Mouse (Mus musculus) stomach, embryonic 15.5 days (tissue): ENCODE data around the gene Rnf167. TPM values are rescaled to one million over a fixed set of nuclear protein-coding genes. Genes with fewer than 3 reads are reported as not detected.

Experiments
- polyA plus RNA-seq: library from polyadenylated mRNA; unstranded; fragments of >200 nt; fragmentation: Nextera tagmentation; extraction: Ambion mirVana; gene quantifications from 2 replicates; pipeline ENCODE4 v1.2.1, GENCODE M21; 2015

The Rnf167 gene
- polyA plus RNA-seq, 1 experiment from 2014 or later, result 97.2 TPM

Other genes starting within 250 kb of the Rnf167 start
- 31.5 and 33.8 TPM in 2 replicates for gene Pelp1, start 237.2 kb upstream of the Rnf167 start, polyA plus RNA-seq
- gene Arrb2, start 214.6 kb upstream of the Rnf167 start, polyA plus RNA-seq, result 15.0 and 19.4 TPM in 2 replicates
- 36.1 and 40.6 TPM in 2 replicates for gene Med11, start 195.3 kb upstream of the Rnf167 start, polyA plus RNA-seq
- gene Zmynd15, start 187.8 kb upstream of the Rnf167 start, polyA plus RNA-seq, result 0.73 and 0.75 TPM in 2 replicates
- gene Cxcl16, start 187.3 kb upstream of the Rnf167 start, polyA plus RNA-seq, result 7.3 and 8.8 TPM in 2 replicates
- 65.0 and 71.2 TPM in 2 replicates for gene Tm4sf5, start 142.0 kb upstream of the Rnf167 start, polyA plus RNA-seq
- 0.62 TPM in 1 of 2 replicates, not detected in the other for gene Vmo1, start 132.6 kb upstream of the Rnf167 start, polyA plus RNA-seq
- 2.1 and 3.3 TPM in 2 replicates for gene Gltpd2, start 128.0 kb upstream of the Rnf167 start, polyA plus RNA-seq
- gene Psmb6, start 121.9 kb upstream of the Rnf167 start, polyA plus RNA-seq, result 689 and 690 TPM in 2 replicates
- not detected in 2 replicates for gene Gm40193, start 114.3 kb upstream of the Rnf167 start, polyA plus RNA-seq
- 12.9 and 13.7 TPM in 2 replicates for gene Pld2, start 107.2 kb upstream of the Rnf167 start, polyA plus RNA-seq
- 14.9 and 15.9 TPM in 2 replicates for gene Mink1, start 84.4 kb upstream of the Rnf167 start, polyA plus RNA-seq
- 0.23 TPM in 1 of 2 replicates, not detected in the other for gene 4930544D05Rik, start 31.4 kb upstream of the Rnf167 start, polyA plus RNA-seq
- gene Chrne, start 28.0 kb upstream of the Rnf167 start, polyA plus RNA-seq, result not detected in 2 replicates
- gene Gp1ba, start 8.1 kb upstream of the Rnf167 start, polyA plus RNA-seq, result 0.09 and 0.19 TPM in 2 replicates
- gene Slc25a11, start 244 bp downstream of the Rnf167 start, polyA plus RNA-seq, result 150 and 151 TPM in 2 replicates
- gene Pfn1, start 7.4 kb downstream of the Rnf167 start, polyA plus RNA-seq, result 1,701 and 2,042 TPM in 2 replicates
- 13.9 and 16.6 TPM in 2 replicates for gene Eno3, start 10.0 kb downstream of the Rnf167 start, polyA plus RNA-seq
- gene Spag7, start 22.2 kb downstream of the Rnf167 start, polyA plus RNA-seq, result 152 and 156 TPM in 2 replicates
- 13.0 and 15.5 TPM in 2 replicates for gene Camta2, start 40.9 kb downstream of the Rnf167 start, polyA plus RNA-seq
- gene Inca1, start 52.9 kb downstream of the Rnf167 start, polyA plus RNA-seq, result 1.1 and 1.4 TPM in 2 replicates
- gene Kif1c, start 53.3 kb downstream of the Rnf167 start, polyA plus RNA-seq, result 4.2 and 4.6 TPM in 2 replicates
- gene Zfp3, start 117.0 kb downstream of the Rnf167 start, polyA plus RNA-seq, result 5.5 and 6.9 TPM in 2 replicates
- gene Scimp, start 165.4 kb downstream of the Rnf167 start, polyA plus RNA-seq, result 0.35 and 0.61 TPM in 2 replicates
- 36.8 and 41.1 TPM in 2 replicates for gene Rabep1, start 197.5 kb downstream of the Rnf167 start, polyA plus RNA-seq